Mouse (Mus musculus) embryonic facial prominence, embryonic 11.5 days (tissue): Measurements from ENCODE around the gene Fam43a. TPM values are rescaled to one million over a fixed set of nuclear protein-coding genes. Genes with fewer than 3 reads are reported as not detected.

Source experiments
- ATAC-seq: fragments of 200-750 bp; cut with Nextera tagmentation; replicated peaks from 2 replicates; pipeline ENCODE4 v1.8.0; 2017; ENCODE audit warnings: low read depth; ENCODE audit not compliant: insufficient number of reproducible peaks, low FRiP score, low TSS enrichment
- DNase-seq: peaks from one replicate; pipeline ENCODE4 v3.0.0-alpha.2; 2015; ENCODE audit warnings: low spot score
- H3K27ac ChIP-seq: fragments of 300-500 bp; sonication (generic); replicated peaks from 2 replicates; pipeline ENCODE4 v1.5.1; 2014; ENCODE audit warnings: mild to moderate bottlenecking, low read depth, low read length, control low read depth
- H3K27me3 ChIP-seq: fragments of 300-500 bp; sonication (generic); 2 replicates; pipeline ENCODE4 v1.6.1; 2014; ENCODE audit warnings: mild to moderate bottlenecking, low read length, moderate library complexity, mixed read lengths; ENCODE audit not compliant: control insufficient read depth, insufficient read depth
- H3K36me3 ChIP-seq: fragments of 300-500 bp; sonication (generic); replicated peaks from 2 replicates; pipeline ENCODE4 v1.6.1; 2014; ENCODE audit warnings: low read depth, mild to moderate bottlenecking, low read length, moderate library complexity, mixed read lengths; ENCODE audit not compliant: control insufficient read depth, insufficient read depth
- H3K4me1 ChIP-seq: fragments of 300-500 bp; sonication (generic); 2 replicates; pipeline ENCODE4 v1.6.1; 2014; ENCODE audit warnings: low read length, mixed read lengths; ENCODE audit not compliant: control insufficient read depth, insufficient read depth
- H3K4me2 ChIP-seq: fragments of 300-500 bp; sonication (generic); 2 replicates; pipeline ENCODE4 v1.6.1; 2014; ENCODE audit warnings: low read depth, mild to moderate bottlenecking, control low read depth, low read length, moderate library complexity
- H3K4me3 ChIP-seq: fragments of 300-500 bp; sonication (generic); 2 replicates; pipeline ENCODE4 v1.5.1; 2014; ENCODE audit warnings: low read depth, low read length, control low read depth
- H3K9ac ChIP-seq: fragments of 300-500 bp; sonication (generic); replicated peaks from 2 replicates; pipeline ENCODE4 v1.6.1; 2014; ENCODE audit warnings: mild to moderate bottlenecking, control low read depth, low read length
- H3K9me3 ChIP-seq: fragments of 300-500 bp; sonication (generic); replicated peaks from 2 replicates; pipeline ENCODE4 v1.6.1; 2016; ENCODE audit warnings: mild to moderate bottlenecking, low read length, inconsistent platforms, mixed read lengths; ENCODE audit not compliant: control insufficient read depth
- WGBS: fragments of 180-500 bp; shearing (Covaris S2); extraction: QIAGEN DNeasy Blood & Tissue Kit; methylation state at CpG from one replicate; pipeline ENCODE4 v1.1.7; 2014; 5-methylcytosine and 5-hydroxymethylcytosine counted together
- polyA plus RNA-seq: library from polyadenylated mRNA; unstranded; fragments of >200 nt; fragmentation: Nextera tagmentation; extraction: Ambion mirVana; gene quantifications from 2 replicates; pipeline ENCODE4 v1.2.1, GENCODE M21; 2014

Fam43a gene
- polyA plus RNA-seq, 1 experiment from 2014 or later = 10.4 TPM

- 9% methylated on average over 42 of the region's 42 CpGs for WGBS
- H3K27ac ChIP-seq = peak overlapping the region; percentile 7; the same call in 1 of the 2 replicates
- peak overlapping the region; percentile 66 for H3K4me3 ChIP-seq
- H3K4me1 ChIP-seq = peaks cover 17% of the 10 kb centered on the region
- ATAC-seq (no peak), DNase-seq (peak; percentile 64)
- peak overlapping the region; percentile 94 for H3K4me2 ChIP-seq
- H3K27me3 ChIP-seq = peaks cover 3% of the 10 kb centered on the region
- H3K36me3 ChIP-seq = no peaks in the 10 kb centered on the region
- peak overlapping the region; percentile 70 for H3K9ac ChIP-seq
- H3K9me3 ChIP-seq = no peaks in the 10 kb centered on the region
These were observed 1.7 kb downstream of the Fam43a start for GRCm38 (mm10) chr16:30601046-30601832.

GRCm38 (mm10) chr16:30601946-30602345 is 2.4 kb downstream of the Fam43a start:
- 15% methylated on average over 7 of the region's 7 CpGs for WGBS
- H3K9me3 ChIP-seq = no peaks in the 10 kb centered on the region
- H3K27ac ChIP-seq = no peak overlapping the region
- H3K36me3 ChIP-seq = no peaks in the 10 kb centered on the region
- peak overlapping the region; percentile 66 for H3K4me3 ChIP-seq
- H3K4me2 ChIP-seq = peak overlapping the region; percentile 94
- no peak for ATAC-seq
- H3K9ac ChIP-seq = no peak overlapping the region
- peaks cover 17% of the 10 kb centered on the region for H3K4me1 ChIP-seq
- H3K27me3 ChIP-seq = peaks cover 3% of the 10 kb centered on the region
- peak; percentile 15 for DNase-seq

- WGBS = 17% methylated on average over 18 of the region's 18 CpGs
- Histone ChIP-seq H3K27me3 (peaks cover 3% of the 10 kb centered on the region), H3K4me1 (peaks cover 15% of the 10 kb centered on the region), H3K4me3 (0 out of 2 replicates have a peak overlapping the region, but pooled peaks have one; percentile 3), H3K27ac (peak overlapping the region; percentile 22; the same call in 1 of the 2 replicates), H3K36me3 (no peaks in the 10 kb centered on the region), H3K9me3 (no peaks in the 10 kb centered on the region), H3K4me2 (peak overlapping the region; percentile 27), H3K9ac (no peak overlapping the region; the same call in 1 of the 2 replicates)
- DNase-seq (peak; percentile 68), ATAC-seq (no peak)
These were observed 3.4 kb downstream of the Fam43a start for GRCm38 (mm10) chr16:30602684-30603530.

DNA sequence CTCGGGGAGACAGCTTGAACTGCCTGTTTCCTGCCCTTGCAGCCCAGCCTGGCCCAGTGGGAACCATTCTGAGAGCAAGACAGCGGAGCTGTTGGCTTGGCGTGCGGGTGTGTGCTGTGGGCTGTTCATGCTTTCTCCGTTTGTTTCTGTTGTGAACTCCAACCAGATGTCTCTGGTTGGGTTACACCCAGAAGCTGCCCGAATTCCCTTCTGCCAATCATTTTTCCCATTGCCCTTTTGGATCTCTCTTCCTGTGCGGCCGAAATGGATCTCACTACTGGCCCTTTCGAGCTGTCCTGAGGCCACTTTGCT is 4.0 kb downstream of the Fam43a start:
- Histone ChIP-seq H3K9me3 (no peaks in the 10 kb centered on the region), H3K36me3 (no peaks in the 10 kb centered on the region), H3K27me3 (peaks cover 3% of the 10 kb centered on the region), H3K4me2 (no peak overlapping the region; the same call in 1 of the 2 replicates), H3K9ac (no peak overlapping the region; the same call in 1 of the 2 replicates), H3K4me3 (no peak overlapping the region), H3K4me1 (peaks cover 15% of the 10 kb centered on the region), H3K27ac (peak overlapping the region; percentile 22; the same call in 1 of the 2 replicates)
- peak; percentile 67 for DNase-seq
- ATAC-seq = no peak
- WGBS = 25% methylated on average over 9 of the region's 9 CpGs

DNA sequence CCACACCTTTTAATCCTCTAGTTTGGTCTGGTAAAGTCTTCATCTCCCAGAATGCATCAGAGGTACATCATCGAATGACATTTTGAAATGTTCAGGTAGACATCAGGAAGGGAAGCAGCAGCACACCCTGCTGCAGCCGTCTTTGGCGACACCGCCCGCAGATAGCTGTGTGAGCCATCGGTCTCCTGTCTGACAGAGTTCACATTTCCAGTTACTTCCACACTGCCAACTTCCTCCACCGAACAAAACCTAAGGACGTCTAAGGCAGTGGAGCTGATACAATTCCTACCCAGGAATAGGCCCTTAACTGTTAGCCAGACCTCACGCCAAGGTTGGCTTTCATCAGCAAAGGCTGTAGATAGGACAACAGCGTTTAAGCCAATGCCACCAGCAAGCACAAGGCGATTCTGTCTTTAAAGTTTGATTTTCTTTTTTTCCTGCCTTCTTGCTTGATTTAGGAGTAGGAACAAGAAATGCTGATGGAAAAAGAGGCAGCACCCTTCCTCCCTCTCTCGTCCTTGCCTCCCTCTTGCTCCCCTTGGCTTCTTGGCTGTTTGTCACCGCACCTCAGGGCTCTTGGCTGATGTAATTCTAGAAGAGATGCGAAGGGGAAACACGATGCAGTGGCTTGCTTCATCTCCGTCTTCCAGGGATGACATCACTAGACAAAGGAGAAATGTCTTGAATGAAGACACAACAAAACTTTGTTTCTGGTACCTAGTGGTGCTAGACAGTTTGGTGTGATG is 4.7 kb downstream of the Fam43a start:
- Histone ChIP-seq H3K27me3 (peaks cover 3% of the 10 kb centered on the region), H3K9me3 (no peaks in the 10 kb centered on the region), H3K4me2 (no peak overlapping the region), H3K27ac (0 out of 2 replicates have a peak overlapping the region, but pooled peaks have one; percentile 22), H3K9ac (no peak overlapping the region), H3K4me1 (peaks cover 15% of the 10 kb centered on the region), H3K4me3 (no peak overlapping the region), H3K36me3 (no peaks in the 10 kb centered on the region)
- ATAC-seq = no peak
- WGBS = 69% methylated on average over 16 of the region's 16 CpGs
- no peak for DNase-seq

DNA sequence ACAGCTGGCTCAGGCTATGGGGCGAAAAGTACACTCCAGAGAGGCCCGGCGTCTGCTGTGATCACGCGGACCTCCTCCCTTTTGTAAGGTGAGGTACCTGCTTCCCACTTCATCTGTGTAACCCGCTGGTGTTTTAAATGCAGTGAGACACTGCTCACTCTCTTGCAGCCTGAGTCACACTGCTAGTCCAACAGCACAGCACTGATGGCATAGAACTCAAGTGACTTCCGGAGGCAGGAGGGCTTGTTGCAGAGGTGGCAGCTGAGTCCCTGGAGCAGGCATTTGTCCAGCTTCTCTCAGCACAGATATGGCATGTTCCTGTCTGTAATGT is 5.2 kb downstream of the Fam43a start:
- WGBS = 74% methylated on average over 7 of the region's 7 CpGs
- DNase-seq (no peak), ATAC-seq (no peak)
- no peak overlapping the region for H3K9ac ChIP-seq
- peaks cover 15% of the 10 kb centered on the region for H3K4me1 ChIP-seq
- no peaks in the 10 kb centered on the region for H3K36me3 ChIP-seq
- no peak overlapping the region for H3K4me2 ChIP-seq
- no peak overlapping the region for H3K4me3 ChIP-seq
- no peak overlapping the region for H3K27ac ChIP-seq
- H3K27me3 ChIP-seq = peaks cover 3% of the 10 kb centered on the region
- no peaks in the 10 kb centered on the region for H3K9me3 ChIP-seq

GRCm38 (mm10) chr16:30605528-30605927 is 6.0 kb downstream of the Fam43a start:
- Histone ChIP-seq H3K4me2 (no peak overlapping the region), H3K9me3 (no peaks in the 10 kb centered on the region), H3K9ac (no peak overlapping the region), H3K36me3 (no peaks in the 10 kb centered on the region), H3K27ac (no peak overlapping the region; the same call in 1 of the 2 replicates), H3K27me3 (peaks cover under 1% of the 10 kb centered on the region), H3K4me3 (no peak overlapping the region), H3K4me1 (peaks cover 15% of the 10 kb centered on the region)
- DNase-seq (peak; percentile 80), ATAC-seq (0 out of 2 replicates have a peak, but pooled peaks have one; percentile 4)
- WGBS = 33% methylated on average over 6 of the region's 6 CpGs
